Mouse (Mus musculus) adrenal gland, postnatal 10 days (tissue): ENCODE data around the gene Ethe1. TPM values are rescaled to one million over a fixed set of nuclear protein-coding genes. Genes with fewer than 3 reads are reported as not detected.

ENCODE experiments used
- DNase-seq: peaks from one replicate; pipeline ENCODE4 v3.0.0; 2021; ENCODE audit warnings: mixed read lengths
- long read RNA-seq, 2 experiments: library from polyadenylated mRNA; stranded (forward); transcript quantifications; one replicate each; pipeline ENCODE4 v2.0.0; 2021
- total RNA-seq, 2 experiments: library from RNA; stranded (reverse); gene quantifications; 2 replicates each; pipeline ENCODE4 v1.2.3; 2021

The Ethe1 gene
- total RNA-seq: 10 to 100 TPM; 20.0 to 23.1 TPM
- long read RNA-seq, experiment 1, partial matches to known transcripts: 57 of 57 reads
- long read RNA-seq, experiment 1, other reads (novel, unspliced or antisense): 0 of 57 reads
- long read RNA-seq, experiment 2, partial matches to known transcripts: 21 of 22 reads
- long read RNA-seq, experiment 2, other reads (novel, unspliced or antisense): 1 of 22 reads

- peak; percentile 61 for DNase-seq
Measured at GRCm38 (mm10) chr7:24587330-24588105, at the start of gene Ethe1, which contains the start of gene Zfp575. TSS of gene Ethe1 (plus strand) at chr7:24587543. TSS of gene Zfp575 (minus strand) at chr7:24587641.

- no peak for DNase-seq
Measured at GRCm38 (mm10) chr7:24537591-24537990, 49.8 kb upstream of the Ethe1 start.

- DNase-seq: peak; percentile 69
Measured at GRCm38 (mm10) chr7:24538154-24538553, 49.2 kb upstream of the Ethe1 start.

- no peak for DNase-seq
Measured at GRCm38 (mm10) chr7:24538701-24539100, 48.6 kb upstream of the Ethe1 start.

- no peak for DNase-seq
Measured at GRCm38 (mm10) chr7:24539686-24540085, 47.7 kb upstream of the Ethe1 start.

GRCm38 (mm10) chr7:24544506-24544905 lies 42.8 kb upstream of the Ethe1 start:
- no peak for DNase-seq

- no peak for DNase-seq
Measured at GRCm38 (mm10) chr7:24546068-24546614, 41.2 kb upstream of the Ethe1 start, which contains the start of the genes Pinlyp and Xrcc1. TSS of gene Pinlyp (minus strand) at chr7:24546118. TSS of gene Xrcc1 (plus strand) at chr7:24546289.

- peak; percentile 99 for DNase-seq
Measured at GRCm38 (mm10) chr7:24546634-24547389, 40.5 kb upstream of the Ethe1 start.

- no peak for DNase-seq
Measured at GRCm38 (mm10) chr7:24547534-24548036, 39.8 kb upstream of the Ethe1 start.

- DNase-seq: no peak
Measured at GRCm38 (mm10) chr7:24551985-24552759, 35.2 kb upstream of the Ethe1 start.

- no peak for DNase-seq
Measured at GRCm38 (mm10) chr7:24555786-24556185, 31.6 kb upstream of the Ethe1 start.

- no peak for DNase-seq
Measured at GRCm38 (mm10) chr7:24561450-24561849, 25.9 kb upstream of the Ethe1 start.

GRCm38 (mm10) chr7:24563191-24563836 lies 24.0 kb upstream of the Ethe1 start:
- DNase-seq: no peak

- no peak for DNase-seq
Measured at GRCm38 (mm10) chr7:24563837-24564206, 23.5 kb upstream of the Ethe1 start.

- peak; percentile 88 for DNase-seq
Measured at GRCm38 (mm10) chr7:24564607-24565265, 22.6 kb upstream of the Ethe1 start.

GRCm38 (mm10) chr7:24565627-24566026 lies 21.7 kb upstream of the Ethe1 start:
- DNase-seq: no peak

GRCm38 (mm10) chr7:24566206-24566605 lies 21.1 kb upstream of the Ethe1 start:
- no peak for DNase-seq

- no peak for DNase-seq
Measured at GRCm38 (mm10) chr7:24568512-24568911, 18.8 kb upstream of the Ethe1 start.

GRCm38 (mm10) chr7:24571071-24571470 lies 16.3 kb upstream of the Ethe1 start:
- no peak for DNase-seq

- DNase-seq: no peak
Measured at GRCm38 (mm10) chr7:24572455-24572854, 14.9 kb upstream of the Ethe1 start.
